Mouse (Mus musculus) myocyte (in vitro differentiated cells): ENCODE data around the gene Bpifb9b.

Source experiments
- CEBPB ChIP-seq: IDR thresholded peaks from 2 replicates; pipeline ENCODE4 v1.6.1; 2011; ENCODE audit warnings: mild to moderate bottlenecking, moderate library complexity; ENCODE audit not compliant: poor library complexity, insufficient read depth, severe bottlenecking
- E2F4 ChIP-seq: IDR thresholded peaks from one replicate; pipeline ENCODE4 v1.6.1; 2011; ENCODE audit warnings: mild to moderate bottlenecking, control low read depth, moderate library complexity; ENCODE audit not compliant: insufficient read depth
- POLR2A ChIP-seq: IDR thresholded peaks from one replicate; pipeline ENCODE4 v1.6.1; 2011; ENCODE audit warnings: low read depth, mild to moderate bottlenecking, control low read depth, moderate library complexity; ENCODE audit not compliant: insufficient read length
- POLR2AphosphoS2 ChIP-seq: IDR thresholded peaks from one replicate; pipeline ENCODE4 v1.6.1; 2011; ENCODE audit warnings: low read depth, control low read depth; ENCODE audit not compliant: insufficient read length

- TF ChIP-seq POLR2A (no peak), POLR2AphosphoS2 (no peak), E2F4 (no peak), CEBPB (no peak)
Observed at GRCm38 (mm10) chr2:154292833-154293232, 14.2 kb upstream of the Bpifb9b start.
